Mouse (Mus musculus): ENCODE measurements around the gene Prkar1a.

- no peak for TF ChIP-seq POLR2A (IDR thresholded peaks at IDR 0.05; ENCODE audit: insufficient read length, low read depth)
- no peak for TF ChIP-seq MYOD1 (IDR thresholded peaks at IDR 0.05; ENCODE audit: control insufficient read depth in 1 of 3, insufficient read length in 2 of 3, low read depth in 2 of 3)
- TF ChIP-seq USF1 (IDR thresholded peaks at IDR 0.05; ENCODE audit: low read depth), result no peak
- no peak for TF ChIP-seq POLR2AphosphoS2 (IDR thresholded peaks at IDR 0.05; ENCODE audit: insufficient read length, low read depth)
- no peak for TF ChIP-seq REST (IDR thresholded peaks at IDR 0.05; ENCODE audit: insufficient read depth, insufficient read length)
- TF ChIP-seq MAX (IDR thresholded peaks at IDR 0.05; ENCODE audit: low read depth), result no peak
Measured at GRCm38 (mm10) chr11:109678291-109678690, 29.1 kb downstream of the Prkar1a start.
